Mouse (Mus musculus): ENCODE results near the gene Myo1f. TPM values are rescaled to one million over a fixed set of nuclear protein-coding genes. Genes with fewer than 3 reads are reported as not detected.

Myo1f gene
- polyA plus RNA-seq (2014; fragmentation: Nextera tagmentation; extraction: Ambion mirVana), result 1.5 and 2.2 TPM in 2 replicates

DNA sequence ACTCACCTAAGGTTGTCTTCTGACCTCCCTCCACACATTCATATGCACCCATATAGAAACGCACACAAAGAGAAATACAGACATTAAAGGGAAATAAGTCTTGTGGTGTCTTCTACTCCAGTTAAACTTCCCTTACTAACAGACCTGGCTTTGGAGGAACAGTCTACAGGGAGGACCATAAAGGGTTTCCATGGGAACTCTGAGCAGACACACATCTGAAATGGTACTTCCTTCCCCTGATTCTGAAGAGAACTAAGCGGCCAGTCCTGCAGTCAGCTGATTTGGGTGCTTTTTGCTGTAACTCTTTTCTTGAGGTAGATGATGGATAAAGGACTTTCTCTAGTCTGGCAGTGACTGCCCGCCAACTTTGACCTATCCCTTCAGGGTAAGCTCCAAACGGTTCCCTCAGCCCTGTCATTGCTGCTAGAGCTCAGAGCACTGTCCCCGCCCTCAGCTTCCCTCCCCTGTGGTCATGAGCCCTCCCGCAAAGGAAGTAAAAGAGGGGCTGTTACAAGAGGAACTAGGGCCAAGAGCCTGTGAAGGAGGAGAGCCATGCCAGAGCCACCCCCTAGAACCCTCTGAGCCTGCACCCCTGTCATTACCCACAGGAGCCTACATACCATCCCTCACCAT lies at the start of gene Myo1f:
Gene Myo1f (plus strand): TSS at position 485 of the 633 bp plus-strand sequence.
- Histone ChIP-seq H3K27me3 (ENCODE audit: control insufficient read depth, insufficient read depth, low read length) (no peaks in the 10 kb centered on the region), H3K36me3 (ENCODE audit: control insufficient read depth, insufficient read depth, low read length) (no peaks in the 10 kb centered on the region), H3K9ac (ENCODE audit: low read length) (no peak within 1 kb of the TSS), H3K4me3 (ENCODE audit: low read depth, low read length) (no peak within 1 kb of the TSS), H3K27ac (ENCODE audit: low read depth, low read length) (no peak within 1 kb of the TSS), H3K4me1 (replicated peaks; ENCODE audit: control insufficient read depth, insufficient read depth, low read length) (no peaks in the 10 kb centered on the region), H3K9me3 (ENCODE audit: control insufficient read depth, low read length) (no peaks in the 10 kb centered on the region), H3K4me2 (ENCODE audit: low read depth, low read length, severe bottlenecking) (no peak within 1 kb of the TSS)
- no peak for ATAC-seq (replicated peaks; ENCODE audit: low FRiP score)
- 52% methylated on average over 6 of the region's 6 CpGs for WGBS
- DNase-seq (ENCODE audit: low spot score), result no peak

DNA sequence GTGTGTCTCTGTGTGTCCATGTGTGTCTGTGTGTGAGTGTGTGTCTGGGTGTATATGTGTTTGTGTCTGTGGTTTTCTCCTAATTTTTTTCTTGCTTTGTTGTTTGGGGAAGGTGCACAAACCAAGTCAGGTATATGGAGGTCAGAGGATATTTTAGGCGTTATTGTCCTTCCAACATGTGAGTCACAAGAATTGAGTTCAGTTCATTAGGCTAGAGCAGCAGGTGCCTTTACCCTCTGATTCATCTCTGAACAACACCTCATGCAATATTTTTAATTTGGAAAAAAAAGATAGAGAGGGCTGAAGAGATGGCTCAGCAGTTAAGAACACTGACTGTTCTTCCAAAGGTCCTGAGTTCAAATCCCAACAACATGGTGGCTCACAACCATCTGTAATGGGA lies 47.1 kb upstream of the Myo1f start:
- Histone ChIP-seq H3K9ac (ENCODE audit: low read length) (no peak overlapping the region), H3K9me3 (ENCODE audit: control insufficient read depth, low read length) (no peaks in the 10 kb centered on the region), H3K36me3 (ENCODE audit: control insufficient read depth, insufficient read depth, low read length) (no peaks in the 10 kb centered on the region), H3K4me3 (ENCODE audit: low read depth, low read length) (no peak overlapping the region), H3K27ac (ENCODE audit: low read depth, low read length) (no peak overlapping the region), H3K4me2 (ENCODE audit: low read depth, low read length, severe bottlenecking) (no peak overlapping the region), H3K27me3 (ENCODE audit: control insufficient read depth, insufficient read depth, low read length) (no peaks in the 10 kb centered on the region), H3K4me1 (replicated peaks; ENCODE audit: control insufficient read depth, insufficient read depth, low read length) (no peaks in the 10 kb centered on the region)
- WGBS, result 85% methylated on average over 1 of the region's 1 CpGs
- ATAC-seq (replicated peaks; ENCODE audit: low FRiP score), result no peak
- DNase-seq (ENCODE audit: low spot score), result no peak

DNA sequence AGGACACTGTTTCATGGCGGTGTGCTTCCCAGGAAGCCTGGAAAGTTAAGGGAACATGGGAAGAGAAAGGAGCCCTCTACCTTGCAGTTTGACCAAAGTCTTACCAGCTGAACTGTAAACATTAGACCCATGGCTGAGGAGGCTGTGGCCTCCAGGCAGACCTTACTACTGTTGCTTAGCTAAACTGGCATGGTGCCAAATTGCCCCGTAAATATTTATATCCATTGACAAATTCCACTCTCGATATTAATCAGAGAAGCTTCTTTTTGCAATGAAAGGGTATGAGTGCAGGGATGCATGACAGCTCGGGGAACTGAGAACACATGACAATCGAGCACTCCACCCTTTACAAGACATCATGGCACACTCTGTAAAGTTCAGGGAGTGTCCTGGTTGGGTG lies 45.3 kb upstream of the Myo1f start:
- Histone ChIP-seq H3K9me3 (ENCODE audit: control insufficient read depth, low read length) (no peaks in the 10 kb centered on the region), H3K9ac (ENCODE audit: low read length) (no peak overlapping the region), H3K4me1 (replicated peaks; ENCODE audit: control insufficient read depth, insufficient read depth, low read length) (no peaks in the 10 kb centered on the region), H3K36me3 (ENCODE audit: control insufficient read depth, insufficient read depth, low read length) (no peaks in the 10 kb centered on the region), H3K4me2 (ENCODE audit: low read depth, low read length, severe bottlenecking) (no peak overlapping the region), H3K27me3 (ENCODE audit: control insufficient read depth, insufficient read depth, low read length) (no peaks in the 10 kb centered on the region), H3K27ac (ENCODE audit: low read depth, low read length) (no peak overlapping the region), H3K4me3 (ENCODE audit: low read depth, low read length) (no peak overlapping the region)
- DNase-seq (ENCODE audit: low spot score) (no peak), ATAC-seq (replicated peaks; ENCODE audit: low FRiP score) (no peak)
- WGBS, result 86% methylated on average over 5 of the region's 5 CpGs

DNA sequence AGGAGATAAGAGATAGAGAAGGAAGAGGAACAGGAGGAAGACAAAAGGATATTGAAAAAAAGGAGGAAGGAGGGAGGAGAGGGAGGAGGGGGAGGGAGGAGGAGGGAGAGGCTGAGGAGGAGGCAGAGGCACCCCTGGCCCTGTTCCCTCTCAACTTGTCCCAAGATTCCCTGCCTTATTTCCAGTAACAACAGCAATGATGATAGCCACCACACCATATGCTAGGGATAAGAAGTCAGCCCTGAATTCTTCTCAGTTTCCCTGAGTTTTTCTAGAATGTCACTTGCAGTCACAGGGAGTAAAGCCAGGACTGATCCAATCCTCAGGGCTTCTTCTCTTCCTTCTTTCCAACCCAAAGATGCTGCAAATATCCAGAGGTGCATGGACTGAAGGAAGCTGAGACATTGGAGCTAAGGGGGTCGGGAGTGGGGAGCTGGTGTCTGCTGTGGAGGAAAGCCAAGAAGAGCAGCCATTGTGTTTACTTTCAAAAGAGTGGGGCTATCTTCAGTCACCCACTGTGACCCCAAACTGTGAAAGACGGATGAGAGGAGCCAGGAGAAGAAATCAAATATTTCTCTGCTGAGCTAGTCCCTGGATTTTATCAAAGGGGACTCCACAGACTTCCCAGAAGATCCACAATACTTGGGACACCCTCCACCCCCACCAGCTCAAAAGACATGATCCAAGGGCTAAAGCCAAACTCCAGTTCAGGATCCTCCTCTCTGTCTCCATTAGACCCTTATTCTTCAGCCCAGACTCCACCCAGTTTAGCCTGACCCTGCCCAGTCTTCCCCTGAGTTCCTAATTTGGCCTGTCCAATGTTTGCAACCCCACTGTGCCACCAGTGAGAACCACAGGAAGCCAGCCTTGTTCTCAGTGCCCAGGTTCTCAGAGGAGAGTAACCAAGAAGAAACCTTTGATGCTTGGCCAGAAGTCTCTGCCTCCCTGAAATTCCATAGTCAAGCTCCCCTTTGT lies 42.8 kb upstream of the Myo1f start:
- H3K4me3 ChIP-seq (ENCODE audit: low read depth, low read length), result no peak overlapping the region
- no peaks in the 10 kb centered on the region for H3K9me3 ChIP-seq (ENCODE audit: control insufficient read depth, low read length)
- no peaks in the 10 kb centered on the region for H3K4me1 ChIP-seq (replicated peaks; ENCODE audit: control insufficient read depth, insufficient read depth, low read length)
- no peaks in the 10 kb centered on the region for H3K36me3 ChIP-seq (ENCODE audit: control insufficient read depth, insufficient read depth, low read length)
- DNase-seq (ENCODE audit: low spot score), result no peak
- no peak overlapping the region for H3K27ac ChIP-seq (ENCODE audit: low read depth, low read length)
- no peak overlapping the region for H3K9ac ChIP-seq (ENCODE audit: low read length)
- H3K27me3 ChIP-seq (ENCODE audit: control insufficient read depth, insufficient read depth, low read length), result no peaks in the 10 kb centered on the region
- ATAC-seq (replicated peaks; ENCODE audit: low FRiP score), result no peak
- no peak overlapping the region for H3K4me2 ChIP-seq (ENCODE audit: low read depth, low read length, severe bottlenecking)
- WGBS, result 30% methylated on average over 2 of the region's 2 CpGs

DNA sequence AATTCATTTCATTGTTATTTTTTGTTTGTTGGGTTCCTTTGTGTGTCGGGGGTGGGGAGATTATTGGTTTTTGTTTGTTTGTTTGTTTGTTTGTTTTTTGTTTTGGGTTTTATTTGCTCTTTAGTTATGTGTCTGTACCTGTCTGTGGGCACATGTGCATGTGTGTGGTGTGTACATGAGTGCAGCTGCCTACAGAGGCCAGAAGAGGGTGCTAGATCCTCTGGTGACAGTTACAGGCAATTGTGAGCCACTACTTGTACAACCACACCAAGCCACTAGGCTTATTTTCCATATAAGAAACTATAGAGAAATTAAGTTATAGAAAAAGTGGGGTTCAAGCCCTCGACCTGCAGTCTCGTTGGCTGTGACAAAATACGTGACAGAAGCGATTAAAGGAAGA lies 41.6 kb upstream of the Myo1f start:
- H3K27ac ChIP-seq (ENCODE audit: low read depth, low read length), result no peak overlapping the region
- 93% methylated on average over 5 of the region's 5 CpGs for WGBS
- H3K27me3 ChIP-seq (ENCODE audit: control insufficient read depth, insufficient read depth, low read length), result no peaks in the 10 kb centered on the region
- H3K36me3 ChIP-seq (ENCODE audit: control insufficient read depth, insufficient read depth, low read length), result no peaks in the 10 kb centered on the region
- no peak for DNase-seq (ENCODE audit: low spot score)
- H3K4me1 ChIP-seq (replicated peaks; ENCODE audit: control insufficient read depth, insufficient read depth, low read length), result no peaks in the 10 kb centered on the region
- no peak overlapping the region for H3K4me3 ChIP-seq (ENCODE audit: low read depth, low read length)
- no peak overlapping the region for H3K4me2 ChIP-seq (ENCODE audit: low read depth, low read length, severe bottlenecking)
- H3K9ac ChIP-seq (ENCODE audit: low read length), result no peak overlapping the region
- ATAC-seq (replicated peaks; ENCODE audit: low FRiP score), result no peak
- no peaks in the 10 kb centered on the region for H3K9me3 ChIP-seq (ENCODE audit: control insufficient read depth, low read length)

DNA sequence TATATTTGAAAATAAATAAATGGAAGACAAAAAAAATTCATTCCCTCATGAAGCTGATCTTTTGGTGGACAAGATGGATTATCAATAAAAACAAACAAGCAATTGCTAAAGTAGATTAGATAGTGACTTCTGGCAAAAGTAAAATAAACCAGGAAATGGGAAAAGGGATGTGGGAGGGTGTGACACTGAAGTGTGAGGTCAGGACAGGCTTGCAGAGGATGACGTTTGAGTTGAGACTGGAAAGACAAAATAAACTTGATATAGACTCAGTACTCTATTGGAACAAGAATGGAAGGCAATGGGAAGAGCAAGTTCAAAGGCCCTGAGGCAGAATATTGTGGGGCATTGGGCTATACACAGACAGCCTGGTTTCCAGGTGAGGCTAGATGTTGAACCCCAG lies 35.1 kb upstream of the Myo1f start:
- DNase-seq (ENCODE audit: low spot score), result no peak
- Histone ChIP-seq H3K27ac (ENCODE audit: low read depth, low read length) (no peak overlapping the region), H3K27me3 (ENCODE audit: control insufficient read depth, insufficient read depth, low read length) (no peaks in the 10 kb centered on the region), H3K9me3 (ENCODE audit: control insufficient read depth, low read length) (no peaks in the 10 kb centered on the region), H3K9ac (ENCODE audit: low read length) (no peak overlapping the region), H3K4me3 (ENCODE audit: low read depth, low read length) (no peak overlapping the region), H3K4me2 (ENCODE audit: low read depth, low read length, severe bottlenecking) (no peak overlapping the region), H3K36me3 (ENCODE audit: control insufficient read depth, insufficient read depth, low read length) (no peaks in the 10 kb centered on the region), H3K4me1 (replicated peaks; ENCODE audit: control insufficient read depth, insufficient read depth, low read length) (peaks cover 9% of the 10 kb centered on the region; the same call in 1 of the 2 replicates)
- ATAC-seq (replicated peaks; ENCODE audit: low FRiP score), result no peak
- 68% methylated on average over 1 of the region's 1 CpGs for whole genome bisulfite sequencing

DNA sequence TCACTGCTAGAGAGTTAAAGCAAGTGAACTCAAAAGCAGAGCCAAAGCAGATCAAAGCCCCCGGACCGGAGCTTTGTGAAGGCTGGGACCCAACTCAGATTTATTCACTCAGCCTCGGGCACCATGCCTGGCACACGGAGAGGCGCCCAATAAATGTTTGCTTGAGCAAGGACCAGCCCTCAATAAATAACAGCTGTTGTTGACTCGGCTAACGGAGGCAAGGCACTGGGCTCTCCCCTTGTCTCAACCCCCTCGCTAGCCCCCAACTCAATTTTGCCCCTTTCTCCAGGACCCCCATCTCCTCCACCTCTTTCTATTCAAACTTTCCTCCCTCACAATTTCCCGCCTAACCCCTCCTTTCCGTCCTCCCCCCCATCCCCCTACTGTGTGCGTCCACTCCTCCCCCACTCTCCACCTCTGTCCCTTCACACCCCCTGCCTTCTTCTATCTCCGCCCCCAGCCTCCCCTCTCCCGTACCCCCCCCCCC lies 32.0 kb upstream of the Myo1f start:
- peak; percentile 64 for DNase-seq (ENCODE audit: low spot score)
- Histone ChIP-seq H3K4me2 (ENCODE audit: low read depth, low read length, severe bottlenecking) (peak overlapping the region; percentile 72), H3K4me3 (ENCODE audit: low read depth, low read length) (peak overlapping the region; percentile 62), H3K27me3 (ENCODE audit: control insufficient read depth, insufficient read depth, low read length) (no peaks in the 10 kb centered on the region), H3K27ac (ENCODE audit: low read depth, low read length) (peak overlapping the region; percentile 70), H3K9me3 (ENCODE audit: control insufficient read depth, low read length) (no peaks in the 10 kb centered on the region), H3K9ac (ENCODE audit: low read length) (peak overlapping the region; percentile 74), H3K4me1 (replicated peaks; ENCODE audit: control insufficient read depth, insufficient read depth, low read length) (peaks cover 9% of the 10 kb centered on the region; the same call in 1 of the 2 replicates), H3K36me3 (ENCODE audit: control insufficient read depth, insufficient read depth, low read length) (no peaks in the 10 kb centered on the region)
- 10% methylated on average over 13 of the region's 13 CpGs for WGBS
- ATAC-seq (replicated peaks; ENCODE audit: low FRiP score), result peak; percentile 65

DNA sequence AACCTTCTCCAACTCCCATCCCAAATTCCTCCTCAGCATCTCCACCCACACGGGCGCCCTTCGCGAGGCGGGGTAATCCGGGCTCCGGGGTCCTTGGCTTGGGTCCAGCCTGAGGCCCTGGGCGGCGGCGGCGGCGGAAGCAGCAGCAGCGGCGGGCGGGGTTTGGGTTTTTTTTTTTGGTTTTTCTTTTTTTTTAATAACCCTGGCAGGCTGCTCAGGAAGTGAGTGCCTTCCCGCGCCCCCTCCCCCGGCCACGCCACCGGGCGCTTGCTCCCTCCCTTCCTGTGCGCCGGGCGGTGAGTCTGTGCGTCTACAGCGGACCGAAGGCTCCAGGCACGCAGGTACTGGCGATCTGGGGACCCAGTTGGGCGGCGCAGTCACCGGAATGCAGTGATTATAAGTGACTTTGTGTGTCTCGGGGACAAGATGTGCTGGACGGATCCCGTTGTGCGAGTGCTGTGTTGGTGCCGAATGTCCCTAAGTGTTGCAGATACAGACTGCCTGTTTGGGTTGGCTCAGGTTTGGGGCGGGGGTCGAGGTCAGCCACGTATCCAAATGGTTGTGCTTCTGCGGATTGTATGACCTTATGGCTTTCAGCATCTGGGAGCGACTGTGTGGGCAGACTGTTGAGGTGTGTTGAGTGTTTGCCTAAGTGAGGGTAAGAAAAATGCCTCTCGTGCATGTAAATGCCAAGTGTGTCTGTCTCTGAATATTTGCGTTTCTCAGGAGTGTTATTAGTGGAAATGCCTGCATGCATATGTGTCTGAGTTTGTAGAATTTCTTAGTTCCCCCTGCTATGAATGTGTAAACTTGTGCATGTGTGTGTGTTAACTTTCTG lies 31.4 kb upstream of the Myo1f start, which contains the start of gene Adamts10:
Gene Adamts10 (plus strand): TSS at position 287 of the 838 bp plus-strand sequence.
- ATAC-seq (replicated peaks; ENCODE audit: low FRiP score), result peak; percentile 79
- DNase-seq (ENCODE audit: low spot score), result peak; percentile 93
- Histone ChIP-seq H3K9ac (ENCODE audit: low read length) (peak within 1 kb of the TSS; percentile 74), H3K27me3 (ENCODE audit: control insufficient read depth, insufficient read depth, low read length) (no peaks in the 10 kb centered on the region), H3K4me3 (ENCODE audit: low read depth, low read length) (peak within 1 kb of the TSS; percentile 62), H3K9me3 (ENCODE audit: control insufficient read depth, low read length) (no peaks in the 10 kb centered on the region), H3K36me3 (ENCODE audit: control insufficient read depth, insufficient read depth, low read length) (no peaks in the 10 kb centered on the region; the same call in 1 of the 2 replicates), H3K27ac (ENCODE audit: low read depth, low read length) (peak within 1 kb of the TSS; percentile 70), H3K4me2 (ENCODE audit: low read depth, low read length, severe bottlenecking) (peak within 1 kb of the TSS; percentile 72), H3K4me1 (replicated peaks; ENCODE audit: control insufficient read depth, insufficient read depth, low read length) (peaks cover 9% of the 10 kb centered on the region; the same call in 1 of the 2 replicates)
- WGBS, result under 1% methylated on average over 44 of the region's 44 CpGs
